Mouse (Mus musculus) hindbrain, embryonic 12.5 days (tissue): ENCODE data around the gene Ankrd52. TPM values are rescaled to one million over a fixed set of nuclear protein-coding genes. Genes with fewer than 3 reads are reported as not detected.

Experiments used
- ATAC-seq: fragments of 200-750 bp; cut with Nextera tagmentation; 2 replicates; pipeline ENCODE4 v1.8.0; 2017; ENCODE audit warnings: moderate TSS enrichment; ENCODE audit not compliant: low FRiP score
- H3K27ac ChIP-seq: fragments of 300-500 bp; sonication (generic); 2 replicates; pipeline ENCODE4 v1.5.1; 2016; ENCODE audit warnings: mild to moderate bottlenecking
- H3K27me3 ChIP-seq: fragments of 300-500 bp; sonication (generic); 2 replicates; pipeline ENCODE4 v1.6.1; 2016; ENCODE audit warnings: mild to moderate bottlenecking
- H3K36me3 ChIP-seq: fragments of 300-500 bp; sonication (generic); 2 replicates; pipeline ENCODE4 v1.6.1; 2016; ENCODE audit warnings: mild to moderate bottlenecking
- H3K4me1 ChIP-seq: fragments of 300-500 bp; sonication (generic); 2 replicates; pipeline ENCODE4 v1.6.1; 2016
- H3K4me2 ChIP-seq: fragments of 300-500 bp; sonication (generic); replicated peaks from 2 replicates; pipeline ENCODE4 v1.6.1; 2016; ENCODE audit warnings: mild to moderate bottlenecking
- H3K4me3 ChIP-seq: fragments of 300-500 bp; sonication (generic); 2 replicates; pipeline ENCODE4 v1.5.1; 2016; ENCODE audit warnings: mild to moderate bottlenecking
- H3K9ac ChIP-seq: fragments of 300-500 bp; sonication (generic); 2 replicates; pipeline ENCODE4 v1.6.1; 2016; ENCODE audit warnings: mild to moderate bottlenecking, moderate library complexity
- H3K9me3 ChIP-seq: fragments of 300-500 bp; sonication (generic); replicated peaks from 2 replicates; pipeline ENCODE4 v1.6.1; 2016; ENCODE audit warnings: mild to moderate bottlenecking
- WGBS: fragments of 180-500 bp; shearing (Covaris S2); methylation state at CpG from one replicate; pipeline ENCODE4 v1.1.7; 2016; 5-methylcytosine and 5-hydroxymethylcytosine counted together
- microRNA-seq: library from miRNA; unstranded; fragments of <30 nt; microRNA quantifications from one replicate; pipeline ENCODE4, GENCODE M21; 2017
- polyA plus RNA-seq: library from polyadenylated mRNA; unstranded; fragments of >200 nt; fragmentation: Nextera tagmentation; extraction: Ambion mirVana; gene quantifications from 2 replicates; pipeline ENCODE4 v1.2.1, GENCODE M21; 2016

Ankrd52 gene
- polyA plus RNA-seq, 1 experiment from 2014 or later: 13.7 TPM

DNA sequence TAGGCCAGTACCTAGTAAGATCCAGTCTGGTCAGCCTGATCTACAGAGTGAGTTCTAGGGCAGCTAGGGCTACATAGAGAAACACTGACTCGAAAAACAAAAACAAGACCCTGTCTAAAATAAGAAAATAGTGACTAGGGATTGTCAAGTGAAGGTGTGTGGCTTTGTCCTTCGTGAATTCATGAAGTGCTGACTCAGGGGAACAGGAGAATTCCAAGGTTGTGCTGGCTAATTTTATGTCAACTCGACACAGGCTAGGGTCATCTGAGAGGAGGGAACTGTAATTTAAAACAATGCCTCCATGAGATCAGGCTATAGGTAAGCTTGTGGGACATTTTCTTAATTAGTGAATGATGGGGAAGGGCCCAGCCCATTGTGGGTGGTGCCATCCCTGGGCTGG, 77.6 kb downstream of the Ankrd52 start:
- no peak overlapping the region for H3K4me3 ChIP-seq

DNA sequence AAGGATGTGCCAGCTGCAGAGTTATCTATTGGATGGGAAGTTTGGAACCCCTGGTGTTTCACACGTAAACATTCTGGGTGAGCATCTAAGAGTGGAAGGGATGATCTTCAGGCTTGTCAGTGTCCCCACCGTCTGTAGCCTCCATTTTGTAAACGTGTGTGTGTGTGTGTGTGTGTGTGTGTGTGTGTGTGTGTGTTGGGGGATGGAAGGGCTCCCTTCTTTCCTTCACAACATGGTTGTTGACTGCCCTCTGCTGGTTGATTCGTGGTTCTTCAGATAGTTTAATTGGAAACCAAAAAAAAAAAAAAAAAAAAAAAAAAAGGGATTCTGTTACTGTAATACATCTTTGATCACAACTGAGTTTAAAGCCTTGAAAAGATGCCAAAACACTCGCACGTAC, 78.4 kb downstream of the Ankrd52 start:
- Histone ChIP-seq H3K4me2 (0 out of 2 replicates have a peak overlapping the region, but pooled peaks have one; percentile 31), H3K9ac (no peak overlapping the region), H3K27me3 (no peaks in the 10 kb centered on the region), H3K4me3 (no peak overlapping the region), H3K27ac (no peak overlapping the region), H3K9me3 (no peaks in the 10 kb centered on the region), H3K36me3 (no peaks in the 10 kb centered on the region), H3K4me1 (peaks cover 2% of the 10 kb centered on the region)
- no peak for ATAC-seq
- 5% methylated on average over 6 of the region's 6 CpGs for WGBS

More for the DNA sequence above, 77.6 kb downstream of the Ankrd52 start:
- Histone ChIP-seq H3K4me1 (no peaks in the 10 kb centered on the region), H3K9ac (no peak overlapping the region), H3K9me3 (no peaks in the 10 kb centered on the region), H3K27ac (no peak overlapping the region), H3K27me3 (no peaks in the 10 kb centered on the region), H3K4me2 (no peak overlapping the region), H3K36me3 (no peaks in the 10 kb centered on the region)
- WGBS: 82% methylated on average over 3 of the region's 3 CpGs
- ATAC-seq: no peak

DNA sequence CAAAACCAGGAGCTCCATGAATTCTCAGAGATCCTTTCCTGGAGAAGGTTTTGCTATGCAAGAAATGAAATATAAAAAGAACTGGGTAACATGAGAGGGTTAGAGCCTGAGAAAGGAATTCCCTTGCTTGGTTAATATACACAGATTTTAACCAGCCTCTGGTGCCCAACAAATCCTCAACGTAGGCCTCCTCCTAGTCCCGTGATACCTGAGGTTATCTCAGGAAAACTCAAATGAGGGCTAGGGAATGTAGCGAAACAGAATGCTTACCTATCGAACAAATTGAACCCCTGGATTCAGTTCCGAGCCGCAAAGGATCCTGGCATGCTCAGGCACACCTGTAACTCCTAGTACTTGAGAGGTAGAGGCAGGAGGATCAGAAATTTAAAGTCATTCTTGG, 80.8 kb downstream of the Ankrd52 start:
- Histone ChIP-seq H3K4me2 (no peak overlapping the region), H3K9me3 (no peaks in the 10 kb centered on the region), H3K4me1 (peaks cover 12% of the 10 kb centered on the region), H3K27ac (no peak overlapping the region), H3K36me3 (peaks cover 14% of the 10 kb centered on the region), H3K4me3 (no peak overlapping the region), H3K27me3 (no peaks in the 10 kb centered on the region), H3K9ac (no peak overlapping the region)
- no peak for ATAC-seq
- 85% methylated on average over 6 of the region's 6 CpGs for WGBS

Small RNA genes within 50 kb of the gene (microRNA-seq; reads per million reads assigned to microRNA genes)
- gene Gm25361 (not detected), gene Gm26308 (not detected), gene Mir6914 (not detected), gene Mir6915 (1.9 reads per million), gene Mir8105 (not detected)

Other genes starting within 250 kb of the Ankrd52 start
- 22.5 and 25.5 TPM in 2 replicates for gene Rbms2, start 196.8 kb upstream of the Ankrd52 start, polyA plus RNA-seq
- 0.61 and 0.70 TPM in 2 replicates for gene Gls2, start 182.7 kb upstream of the Ankrd52 start, polyA plus RNA-seq
- 24.5 and 25.6 TPM in 2 replicates for gene Spryd4, start 165.3 kb upstream of the Ankrd52 start, polyA plus RNA-seq
- not detected in 2 replicates for gene Mip, start 151.3 kb upstream of the Ankrd52 start, polyA plus RNA-seq
- 46.2 and 53.7 TPM in 2 replicates for gene Timeless, start 145.1 kb upstream of the Ankrd52 start, polyA plus RNA-seq
- 0.34 and 0.40 TPM in 2 replicates for gene Apon, start 123.0 kb upstream of the Ankrd52 start, polyA plus RNA-seq
- gene Apof, start 108.4 kb upstream of the Ankrd52 start, polyA plus RNA-seq: not detected in 2 replicates
- 23.1 and 26.5 TPM in 2 replicates for gene Stat2, start 106.6 kb upstream of the Ankrd52 start, polyA plus RNA-seq
- gene Il23a, start 78.4 kb upstream of the Ankrd52 start, polyA plus RNA-seq: 0.22 TPM in 1 of 2 replicates, not detected in the other
- 33.5 and 34.1 TPM in 2 replicates for gene Pan2, start 73.8 kb upstream of the Ankrd52 start, polyA plus RNA-seq
- 242 and 244 TPM in 2 replicates for gene Cnpy2, start 54.7 kb upstream of the Ankrd52 start, polyA plus RNA-seq
- gene Cs, start 39.4 kb upstream of the Ankrd52 start, polyA plus RNA-seq: 207 and 208 TPM in 2 replicates
- 31.7 and 32.8 TPM in 2 replicates for gene Coq10a, start 8.1 kb upstream of the Ankrd52 start, polyA plus RNA-seq
- 0.43 TPM in 1 of 2 replicates, not detected in the other for gene Slc39a5, start 24.1 kb downstream of the Ankrd52 start, polyA plus RNA-seq
- 102 and 104 TPM in 2 replicates for gene Nabp2, start 34.4 kb downstream of the Ankrd52 start, polyA plus RNA-seq
- gene Rnf41, start 34.5 kb downstream of the Ankrd52 start, polyA plus RNA-seq: 60.8 and 61.4 TPM in 2 replicates
- 195 and 215 TPM in 2 replicates for gene Smarcc2, start 82.1 kb downstream of the Ankrd52 start, polyA plus RNA-seq
- gene Myl6, start 117.0 kb downstream of the Ankrd52 start, polyA plus RNA-seq: 836 and 860 TPM in 2 replicates
- gene Myl6b, start 121.6 kb downstream of the Ankrd52 start, polyA plus RNA-seq: 2.9 and 3.3 TPM in 2 replicates
- 28.9 and 30.9 TPM in 2 replicates for gene Esyt1, start 148.8 kb downstream of the Ankrd52 start, polyA plus RNA-seq
- gene Zc3h10, start 170.7 kb downstream of the Ankrd52 start, polyA plus RNA-seq: 20.8 TPM in 2 replicates
- gene Rpl41, start 172.2 kb downstream of the Ankrd52 start, polyA plus RNA-seq: 2,172 and 2,716 TPM in 2 replicates
- gene Pa2g4, start 188.9 kb downstream of the Ankrd52 start, polyA plus RNA-seq: 140 and 143 TPM in 2 replicates
- 9.8 and 11.7 TPM in 2 replicates for gene Erbb3, start 212.5 kb downstream of the Ankrd52 start, polyA plus RNA-seq
- 418 and 515 TPM in 2 replicates for gene Rps26, start 249.6 kb downstream of the Ankrd52 start, polyA plus RNA-seq